Mouse (Mus musculus): ENCODE results near the gene Igfbp5. TPM values are rescaled to one million over a fixed set of nuclear protein-coding genes. Genes with fewer than 3 reads are reported as not detected.

Gene Igfbp5
- polyA plus RNA-seq, 2 experiments from 2014 or later: not detected

- ATAC-seq: no peak
Observed at GRCm38 (mm10) chr1:72839791-72840190, 34.9 kb downstream of the Igfbp5 start.

GRCm38 (mm10) chr1:72839356-72839755, 35.3 kb downstream of the Igfbp5 start:
- ATAC-seq: no peak

- no peak for ATAC-seq
Observed at GRCm38 (mm10) chr1:72833563-72833962, 41.1 kb downstream of the Igfbp5 start.

GRCm38 (mm10) chr1:72832715-72833153, 42.0 kb downstream of the Igfbp5 start:
- ATAC-seq: no peak

- no peak for ATAC-seq
Observed at GRCm38 (mm10) chr1:72830485-72830884, 44.2 kb downstream of the Igfbp5 start.

- no peak for ATAC-seq
Observed at GRCm38 (mm10) chr1:72828843-72829242, 45.8 kb downstream of the Igfbp5 start.

- no peak for ATAC-seq
Observed at GRCm38 (mm10) chr1:72827411-72828315, 47.0 kb downstream of the Igfbp5 start.

- ATAC-seq: no peak
Observed at GRCm38 (mm10) chr1:72826931-72827330, 47.8 kb downstream of the Igfbp5 start.

- ATAC-seq: no peak
Observed at GRCm38 (mm10) chr1:72826446-72826845, 48.2 kb downstream of the Igfbp5 start.

GRCm38 (mm10) chr1:72825921-72826320, 48.8 kb downstream of the Igfbp5 start:
- ATAC-seq: no peak

- ATAC-seq: no peak
Observed at GRCm38 (mm10) chr1:72825286-72825685, 49.4 kb downstream of the Igfbp5 start.

- no peak for ATAC-seq
Observed at GRCm38 (mm10) chr1:72824707-72825101, 50.0 kb downstream of the Igfbp5 start.

- no peak for ATAC-seq
Observed at GRCm38 (mm10) chr1:72823751-72824706, 50.7 kb downstream of the Igfbp5 start, which contains the start of gene Igfbp2. Gene Igfbp2 (plus strand): TSS chr1:72824503.

GRCm38 (mm10) chr1:72822893-72823292, 51.8 kb downstream of the Igfbp5 start:
- no peak for ATAC-seq

- ATAC-seq: no peak
Observed at GRCm38 (mm10) chr1:72819995-72820394, 54.7 kb downstream of the Igfbp5 start.

GRCm38 (mm10) chr1:72815616-72816015, 59.1 kb downstream of the Igfbp5 start:
- ATAC-seq: no peak

GRCm38 (mm10) chr1:72815184-72815583, 59.5 kb downstream of the Igfbp5 start:
- no peak for ATAC-seq

GRCm38 (mm10) chr1:72813639-72814403, 60.9 kb downstream of the Igfbp5 start:
- no peak for ATAC-seq

GRCm38 (mm10) chr1:72813089-72813638, 61.5 kb downstream of the Igfbp5 start:
- no peak for ATAC-seq

GRCm38 (mm10) chr1:72811061-72811460, 63.6 kb downstream of the Igfbp5 start:
- ATAC-seq: no peak

- no peak for ATAC-seq
Observed at GRCm38 (mm10) chr1:72809951-72810675, 64.6 kb downstream of the Igfbp5 start.
